Mouse (Mus musculus): ENCODE measurements at regions not wholly inside any gene's neighbourhood (a gene's known extent, or its start where the extent isn't known, plus 50 kb on each side); places are given as distances from the start of the nearest gene placed in this dataset.

DNA sequence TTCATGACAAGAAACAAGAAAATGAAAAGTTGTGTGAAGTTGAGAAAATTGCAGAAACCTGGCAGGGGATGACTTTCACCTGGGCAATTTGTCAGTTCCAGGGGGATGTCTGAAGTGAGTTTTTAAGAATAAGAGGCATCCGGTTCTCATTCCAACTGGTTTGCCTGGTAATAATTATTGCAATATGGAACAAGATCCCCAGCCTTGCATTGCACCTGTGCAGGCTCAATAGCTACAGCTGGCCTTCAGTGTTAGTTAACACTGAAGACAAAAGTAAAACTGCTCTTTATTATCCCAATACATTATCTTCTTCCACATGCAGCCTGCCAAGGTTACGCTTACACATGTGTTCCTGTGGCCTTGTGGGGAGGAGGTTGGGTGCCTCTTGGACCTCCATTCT lies 307.2 kb upstream of the Pard3b start:
- no peaks in the 10 kb centered on the region for H3K27me3 ChIP-seq (ENCODE audit: control insufficient read depth, insufficient read depth, low read length)
- WGBS: 93% methylated on average over 2 of the region's 2 CpGs
- no peak overlapping the region for H3K27ac ChIP-seq (ENCODE audit: insufficient read depth, low read length)
- DNase-seq (ENCODE audit: low read depth in 1 of 2, low spot score in 2 of 2): no peak
- no peaks in the 10 kb centered on the region for H3K4me1 ChIP-seq (ENCODE audit: control insufficient read depth, insufficient read depth, insufficient read length)
- no peak overlapping the region for H3K4me3 ChIP-seq (ENCODE audit: extremely low read depth, insufficient read depth, insufficient read length)
- TF ChIP-seq CTCF (IDR thresholded peaks at IDR 0.05; ENCODE audit: extremely low read depth, insufficient read depth, insufficient read length, insufficient replicate concordance) (no peak), POLR2A (IDR thresholded peaks at IDR 0.05; ENCODE audit: low read depth, low read length) (no peak)
- no peaks in the 10 kb centered on the region for H3K36me3 ChIP-seq (ENCODE audit: control insufficient read depth, insufficient read depth, low read length)

DNA sequence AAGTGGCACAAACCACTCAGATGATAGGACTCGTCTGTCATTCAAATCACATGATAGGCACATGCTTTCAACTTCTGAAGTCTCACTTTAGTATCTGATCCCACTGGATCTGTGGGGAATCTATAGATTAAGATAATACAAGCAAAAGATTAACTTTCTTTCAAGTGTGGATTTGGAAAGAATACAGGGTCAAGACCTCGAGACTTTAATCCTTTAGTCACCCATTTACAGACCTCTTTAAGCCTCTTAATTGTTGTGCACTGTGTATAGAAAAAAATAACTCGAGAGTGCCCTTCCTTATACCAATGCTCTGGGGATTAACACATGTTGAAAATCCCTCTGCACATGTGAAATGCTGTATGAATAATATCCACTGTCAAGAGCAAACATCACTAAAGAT lies 306.7 kb upstream of the Pard3b start:
- WGBS: 77% methylated on average over 3 of the region's 3 CpGs
- no peaks in the 10 kb centered on the region for H3K36me3 ChIP-seq (ENCODE audit: control insufficient read depth, insufficient read depth, low read length)

DNA sequence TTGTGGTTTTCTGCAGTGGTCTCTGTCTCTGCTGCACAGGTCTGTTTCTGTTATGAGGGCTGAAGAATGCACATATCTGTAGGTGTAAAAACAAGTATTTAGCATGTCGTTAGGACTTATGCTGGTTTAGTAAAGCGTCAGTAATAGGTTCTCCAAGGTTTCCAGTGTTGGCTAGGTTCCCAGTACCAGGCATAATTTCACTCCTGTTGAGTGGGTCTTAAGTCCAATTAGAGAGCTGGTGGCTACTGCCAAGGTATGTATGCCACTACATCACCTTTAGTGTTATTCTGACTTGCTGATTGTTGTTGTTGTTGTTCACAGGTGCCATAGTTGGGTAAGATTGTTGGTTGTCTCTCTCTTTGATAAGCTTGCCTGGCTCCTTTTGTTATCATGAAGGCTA lies 302.3 kb upstream of the Pard3b start:
- no peaks in the 10 kb centered on the region for H3K36me3 ChIP-seq (ENCODE audit: control insufficient read depth, insufficient read depth, low read length)
- H3K27me3 ChIP-seq (ENCODE audit: control insufficient read depth, insufficient read depth, low read length): no peaks in the 10 kb centered on the region
- no peak overlapping the region for H3K4me3 ChIP-seq (ENCODE audit: extremely low read depth, insufficient read depth, insufficient read length)
- no peak overlapping the region for H3K27ac ChIP-seq (ENCODE audit: insufficient read depth, low read length)
- H3K4me1 ChIP-seq (ENCODE audit: control insufficient read depth, insufficient read depth, insufficient read length): no peaks in the 10 kb centered on the region
- TF ChIP-seq CTCF (IDR thresholded peaks at IDR 0.05; ENCODE audit: extremely low read depth, insufficient read depth, insufficient read length, insufficient replicate concordance) (no peak), POLR2A (IDR thresholded peaks at IDR 0.05; ENCODE audit: low read depth, low read length) (no peak)
- DNase-seq (ENCODE audit: low read depth in 1 of 2, low spot score in 2 of 2): no peak
- WGBS: 92% methylated on average over 2 of the region's 2 CpGs

More for the DNA sequence above, 306.7 kb upstream of the Pard3b start:
- DNase-seq (ENCODE audit: low read depth in 1 of 2, low spot score in 2 of 2): no peak
- H3K4me3 ChIP-seq (ENCODE audit: extremely low read depth, insufficient read depth, insufficient read length): no peak overlapping the region
- H3K27ac ChIP-seq (ENCODE audit: insufficient read depth, low read length): no peak overlapping the region
- TF ChIP-seq CTCF (IDR thresholded peaks at IDR 0.05; ENCODE audit: extremely low read depth, insufficient read depth, insufficient read length, insufficient replicate concordance) (no peak), POLR2A (IDR thresholded peaks at IDR 0.05; ENCODE audit: low read depth, low read length) (no peak)
- H3K4me1 ChIP-seq (ENCODE audit: control insufficient read depth, insufficient read depth, insufficient read length): no peaks in the 10 kb centered on the region
- H3K27me3 ChIP-seq (ENCODE audit: control insufficient read depth, insufficient read depth, low read length): no peaks in the 10 kb centered on the region

DNA sequence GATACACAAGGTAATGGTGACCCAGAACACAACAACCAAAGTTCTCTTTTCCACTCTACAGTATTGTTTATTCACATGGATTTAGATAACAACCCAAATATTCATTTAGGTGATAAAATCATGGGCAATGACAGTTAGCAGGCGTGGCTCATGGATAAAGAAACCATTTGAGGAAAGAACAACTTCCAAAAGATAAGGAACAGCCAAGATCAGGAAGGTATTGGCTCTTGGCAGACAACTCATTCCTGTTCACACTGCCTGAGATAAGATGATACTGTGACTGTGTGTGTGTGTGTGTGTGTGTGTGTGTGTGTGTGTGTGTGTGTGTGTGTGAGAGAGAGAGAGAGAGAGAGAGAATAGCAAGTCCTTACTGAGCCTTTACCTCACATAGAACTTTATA lies 285.7 kb upstream of the Pard3b start:
- no peak for DNase-seq (ENCODE audit: low read depth in 1 of 2, low spot score in 2 of 2)
- Histone ChIP-seq H3K4me1 (ENCODE audit: control insufficient read depth, insufficient read depth, insufficient read length) (no peaks in the 10 kb centered on the region), H3K4me3 (ENCODE audit: extremely low read depth, insufficient read depth, insufficient read length) (no peak overlapping the region), H3K27ac (ENCODE audit: insufficient read depth, low read length) (no peak overlapping the region), H3K36me3 (ENCODE audit: control insufficient read depth, insufficient read depth, low read length) (no peaks in the 10 kb centered on the region), H3K27me3 (ENCODE audit: control insufficient read depth, insufficient read depth, low read length) (no peaks in the 10 kb centered on the region)
- 73% methylated on average over 1 of the region's 1 CpGs for WGBS
- TF ChIP-seq CTCF (IDR thresholded peaks at IDR 0.05; ENCODE audit: extremely low read depth, insufficient read depth, insufficient read length, insufficient replicate concordance): no peak
- TF ChIP-seq POLR2A (IDR thresholded peaks at IDR 0.05; ENCODE audit: low read depth, low read length): no peak

DNA sequence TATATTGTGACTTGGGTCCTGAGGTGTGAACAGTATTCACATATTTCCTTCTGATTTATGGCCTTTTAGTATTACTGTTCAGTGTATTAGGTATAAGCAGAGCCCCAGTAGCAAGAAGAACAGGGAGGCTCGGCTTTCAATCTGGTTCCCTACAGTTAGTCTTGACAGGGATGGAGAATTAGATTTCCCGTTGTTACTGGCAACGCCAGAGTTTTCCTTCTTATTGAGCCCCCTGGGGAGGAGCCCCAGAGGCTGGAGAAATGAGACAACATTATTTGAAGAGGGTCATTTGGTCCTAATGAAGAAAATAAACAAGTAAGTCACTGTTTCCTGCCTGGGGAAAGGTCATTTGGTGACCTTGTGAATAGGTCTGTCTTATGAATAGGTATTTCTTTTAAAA lies 285.1 kb upstream of the Pard3b start:
- Histone ChIP-seq H3K4me1 (ENCODE audit: control insufficient read depth, insufficient read depth, insufficient read length) (no peaks in the 10 kb centered on the region), H3K27ac (ENCODE audit: insufficient read depth, low read length) (no peak overlapping the region), H3K36me3 (ENCODE audit: control insufficient read depth, insufficient read depth, low read length) (no peaks in the 10 kb centered on the region), H3K4me3 (ENCODE audit: extremely low read depth, insufficient read depth, insufficient read length) (no peak overlapping the region), H3K27me3 (ENCODE audit: control insufficient read depth, insufficient read depth, low read length) (no peaks in the 10 kb centered on the region)
- whole genome bisulfite sequencing: 76% methylated on average over 3 of the region's 3 CpGs
- DNase-seq (ENCODE audit: low read depth in 1 of 2, low spot score in 2 of 2): no peak
- TF ChIP-seq POLR2A (IDR thresholded peaks at IDR 0.05; ENCODE audit: low read depth, low read length): no peak
- no peak for TF ChIP-seq CTCF (IDR thresholded peaks at IDR 0.05; ENCODE audit: extremely low read depth, insufficient read depth, insufficient read length, insufficient replicate concordance)

DNA sequence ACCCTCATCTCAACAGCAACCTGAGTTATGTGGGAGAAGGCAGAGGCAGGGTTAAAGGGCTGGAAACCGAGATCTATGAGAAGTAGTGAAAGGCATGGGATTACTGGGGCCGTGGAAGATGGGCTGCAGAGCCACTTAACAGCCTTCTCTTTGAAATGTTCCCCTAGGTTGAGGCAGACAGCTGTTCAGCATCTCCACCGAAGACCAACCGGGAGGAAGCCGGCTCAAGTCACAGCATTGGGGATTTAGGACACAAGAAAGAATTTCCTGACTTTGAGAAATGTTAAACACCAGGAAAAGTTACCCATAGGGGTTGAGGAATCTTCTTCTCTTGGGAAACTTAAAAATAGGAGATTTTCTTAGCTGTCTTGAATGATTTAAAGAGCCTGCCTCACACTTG lies 283.4 kb upstream of the Pard3b start:
- DNase-seq (ENCODE audit: low read depth in 1 of 2, low spot score in 2 of 2): no peak
- WGBS: 73% methylated on average over 5 of the region's 5 CpGs
- Histone ChIP-seq H3K4me3 (ENCODE audit: extremely low read depth, insufficient read depth, insufficient read length) (no peak overlapping the region), H3K36me3 (ENCODE audit: control insufficient read depth, insufficient read depth, low read length) (no peaks in the 10 kb centered on the region), H3K27me3 (ENCODE audit: control insufficient read depth, insufficient read depth, low read length) (no peaks in the 10 kb centered on the region), H3K27ac (ENCODE audit: insufficient read depth, low read length) (no peak overlapping the region), H3K4me1 (ENCODE audit: control insufficient read depth, insufficient read depth, insufficient read length) (no peaks in the 10 kb centered on the region)
- TF ChIP-seq CTCF (IDR thresholded peaks at IDR 0.05; ENCODE audit: extremely low read depth, insufficient read depth, insufficient read length, insufficient replicate concordance) (no peak), POLR2A (IDR thresholded peaks at IDR 0.05; ENCODE audit: low read depth, low read length) (no peak)

DNA sequence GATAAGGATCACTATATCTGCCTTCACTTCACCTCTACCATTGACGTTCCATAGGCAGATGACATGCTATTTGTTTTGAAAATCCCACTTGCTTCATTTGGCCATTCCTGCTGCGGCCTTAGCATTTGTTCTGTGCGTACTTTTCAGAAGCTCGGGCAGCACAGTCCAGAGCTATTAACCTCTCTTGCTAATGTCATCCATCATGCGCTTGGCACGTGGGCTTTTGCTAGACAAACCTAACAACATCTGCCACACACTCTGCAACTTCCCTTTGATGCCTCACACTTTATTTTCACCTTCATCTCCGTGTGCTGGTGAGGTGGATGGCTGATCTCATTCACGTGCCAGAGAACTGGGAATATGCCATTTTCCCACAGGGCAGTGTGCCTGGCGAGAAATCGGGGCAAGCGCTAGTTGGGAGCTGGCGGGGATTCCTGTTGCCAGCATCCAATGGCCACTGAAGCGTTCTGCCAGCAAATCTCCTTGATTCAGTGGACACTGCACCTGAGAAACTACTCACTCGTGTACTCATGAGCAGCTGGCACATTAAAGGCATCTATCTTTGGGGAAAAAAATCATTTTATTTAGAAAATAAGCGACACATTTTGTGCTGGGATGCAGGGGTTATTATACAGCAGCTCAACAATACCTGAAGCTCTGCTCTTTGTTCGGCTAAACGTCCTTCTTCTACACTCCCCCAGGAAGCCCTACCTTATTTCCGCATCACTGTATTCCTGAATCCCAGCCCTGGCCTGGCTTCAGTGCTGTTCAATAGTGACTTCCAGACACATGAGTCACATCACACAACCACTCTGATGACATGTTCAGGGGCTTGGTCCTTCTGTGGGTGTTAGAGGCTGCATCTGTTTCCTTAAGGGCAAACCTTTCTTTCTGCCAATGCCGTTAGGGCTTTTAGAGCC lies 279.4 kb upstream of the Pard3b start:
- DNase-seq (ENCODE audit: low read depth in 1 of 2, low spot score in 2 of 2): no peak
- H3K4me1 ChIP-seq (ENCODE audit: control insufficient read depth, insufficient read depth, insufficient read length): no peaks in the 10 kb centered on the region
- 83% methylated on average over 19 of the region's 19 CpGs for WGBS
- no peaks in the 10 kb centered on the region for H3K27me3 ChIP-seq (ENCODE audit: control insufficient read depth, insufficient read depth, low read length)
- no peak overlapping the region for H3K4me3 ChIP-seq (ENCODE audit: extremely low read depth, insufficient read depth, insufficient read length)
- no peak for TF ChIP-seq POLR2A (IDR thresholded peaks at IDR 0.05; ENCODE audit: low read depth, low read length)
- no peak for TF ChIP-seq CTCF (IDR thresholded peaks at IDR 0.05; ENCODE audit: extremely low read depth, insufficient read depth, insufficient read length, insufficient replicate concordance)
- H3K36me3 ChIP-seq (ENCODE audit: control insufficient read depth, insufficient read depth, low read length): no peaks in the 10 kb centered on the region
- H3K27ac ChIP-seq (ENCODE audit: insufficient read depth, low read length): no peak overlapping the region
